In genomic region chr4:122974976-122975520, GRCm38 (mm10) we compare ENCODE assay signal across 12 mouse cellular contexts. TPM values are rescaled to one million over a fixed set of nuclear protein-coding genes. Genes with fewer than 3 reads are reported as not detected.
"Had no signal": no experiment of that assay in that cellular context is flagged by ENCODE, and none has a peak within 500 bp of the region (broad histone marks: within the 10 kb centered on the region; RNA-seq: fewer than 3 reads in every experiment).

No protein-coding gene starts in this region.

- H3K4me1 ChIP-seq: liver, embryonic 13.5 days; lung, embryonic 15.5 days; midbrain, embryonic 13.5 days; stomach, embryonic 15.5 days had no signal

- DNase-seq: liver; liver, embryonic 13.5 days; liver, postnatal 0 days; right cerebral cortex, postnatal 4 days; thymus, adult 2 months; thymus, postnatal 25 days had no signal

- H3K4me3 ChIP-seq: limb, embryonic 12.5 days; liver, embryonic 13.5 days; lung, embryonic 15.5 days; midbrain, embryonic 13.5 days; stomach, embryonic 15.5 days had no signal

- H3K27ac ChIP-seq: limb, embryonic 12.5 days; liver, embryonic 13.5 days; lung, embryonic 15.5 days; midbrain, embryonic 13.5 days; stomach, embryonic 15.5 days had no signal

- ATAC-seq: hindbrain, embryonic 16.5 days; inflammation-experienced regulatory T-cells, adult 6 months; liver, postnatal 0 days; midbrain, embryonic 13.5 days had no signal

- H3K27me3 ChIP-seq: limb, embryonic 12.5 days; midbrain, embryonic 13.5 days; stomach, embryonic 15.5 days had no signal

- H3K36me3 ChIP-seq: limb, embryonic 12.5 days; liver, embryonic 13.5 days; lung, embryonic 15.5 days; midbrain, embryonic 13.5 days; stomach, embryonic 15.5 days had no signal

- H3K9ac ChIP-seq: limb, embryonic 12.5 days; liver, embryonic 13.5 days; liver, postnatal 0 days; lung, embryonic 15.5 days; midbrain, embryonic 13.5 days; stomach, embryonic 15.5 days had no signal

- H3K4me2 ChIP-seq: limb, embryonic 12.5 days; liver, embryonic 13.5 days; lung, embryonic 15.5 days; midbrain, embryonic 13.5 days; stomach, embryonic 15.5 days had no signal

- H3K9me3 ChIP-seq: limb, embryonic 12.5 days; liver, embryonic 13.5 days; lung, embryonic 15.5 days; midbrain, embryonic 13.5 days; stomach, embryonic 15.5 days had no signal

RNA-seq across cellular contexts. Expression of gene Mfsd2a, which starts 14.1 kb away (rescaled TPM):
- polyA plus RNA-seq: liver, postnatal 0 days had no signal

RNA-seq across cellular contexts. Expression of gene Mycl, which starts 20.4 kb away (rescaled TPM):
- polyA plus RNA-seq: inflammation-experienced regulatory T-cells, adult 6 months had no signal
